Mouse (Mus musculus) gastrocnemius, postnatal 36 days (tissue): ENCODE measurements at regions not wholly inside any gene's neighbourhood (a gene's known extent, or its start where the extent isn't known, plus 50 kb on each side); places are given as distances from the start of the nearest gene placed in this dataset.

Experiments used
- DNase-seq, 2 experiments: peaks; one replicate each; pipeline ENCODE4 v3.0.0; 2022
- intact Hi-C: fragments of 180-260 bp; cut with DNase I; formaldehyde crosslinking; loops from one replicate; pipeline ENCODE4 v1.15.1; 2025

DNA sequence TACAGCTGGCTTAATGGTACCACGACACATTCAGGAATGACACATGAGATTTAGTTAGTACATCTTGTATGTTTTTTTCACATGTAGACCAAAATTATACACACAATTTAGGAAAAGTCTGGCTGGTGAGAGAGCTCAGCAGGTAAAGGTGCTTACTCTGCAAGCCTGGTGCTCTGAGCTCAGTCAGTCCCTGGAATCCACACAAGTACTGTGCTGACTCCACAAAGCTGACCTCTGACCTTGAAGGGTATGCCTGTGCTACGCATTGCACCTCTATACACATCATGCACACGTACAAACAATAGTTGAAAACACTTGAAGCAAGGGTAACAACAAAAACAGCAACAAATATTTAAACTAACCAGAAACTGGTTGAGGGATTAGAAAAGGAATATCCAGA, 96.5 kb downstream of the Foxb1 start:
- DNase-seq, result no peak
- intact Hi-C loops, result no loop called here

DNA sequence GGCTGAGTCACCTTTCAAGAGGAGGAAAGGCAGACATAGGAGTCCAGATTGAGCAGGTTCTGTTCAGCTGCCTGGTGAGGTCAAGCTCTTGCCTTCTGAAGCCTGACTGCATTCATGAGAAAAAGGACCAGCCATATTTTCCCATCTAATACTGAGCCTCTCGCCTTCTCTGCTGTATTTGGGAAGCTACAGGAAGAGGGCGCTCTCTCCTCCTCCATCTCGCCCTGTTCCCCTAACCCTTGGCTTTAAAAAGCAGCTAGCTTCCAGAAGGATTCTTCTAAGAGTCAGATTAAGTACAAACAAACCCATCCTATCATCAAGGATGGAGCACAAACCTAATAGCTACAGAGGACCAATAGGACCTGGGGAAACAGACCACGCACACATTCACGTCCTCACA, 98.3 kb downstream of the Foxb1 start:
- intact Hi-C loops, result no loop called here
- no peak for DNase-seq

DNA sequence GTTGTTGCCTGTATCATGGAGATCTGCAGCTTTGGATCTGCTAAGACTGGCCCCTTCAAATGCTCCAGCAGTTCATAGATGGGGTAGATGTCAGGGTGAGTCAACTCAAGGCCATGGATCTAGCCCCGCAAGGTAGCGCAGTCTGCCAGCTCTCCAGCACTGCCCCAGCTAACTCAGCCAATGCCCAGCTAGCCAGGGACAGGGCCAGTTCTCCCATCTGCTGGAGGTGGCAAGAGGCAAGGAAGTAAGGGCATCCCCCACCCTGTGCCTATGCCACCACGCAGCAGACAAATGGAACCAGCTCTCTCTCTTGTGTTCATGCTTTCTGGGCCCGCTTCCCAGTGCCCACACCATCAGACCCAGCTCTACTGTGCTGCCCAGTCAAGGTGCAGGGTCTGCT, 102.5 kb downstream of the Foxb1 start:
- intact Hi-C loops, result no loop called here
- no peak for DNase-seq

DNA sequence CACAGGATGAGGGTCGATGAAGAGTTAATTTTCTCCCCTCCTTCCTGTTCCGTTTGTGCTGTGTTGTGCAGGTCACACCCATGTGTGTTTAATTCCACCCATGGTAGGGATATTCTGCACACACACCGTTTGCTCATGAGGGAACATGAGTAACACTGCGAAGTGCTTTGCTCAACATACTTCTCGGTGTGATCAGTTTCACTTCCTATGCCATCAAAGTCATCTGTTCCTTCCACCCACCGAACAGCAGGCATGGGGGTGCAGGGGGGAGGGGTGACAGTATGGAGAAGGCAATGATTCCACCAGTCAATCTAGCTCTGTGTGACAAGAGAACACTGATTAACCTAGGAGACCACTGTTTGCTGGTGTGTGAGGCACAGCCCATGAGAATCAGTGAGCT, 104.7 kb downstream of the Foxb1 start:
- DNase-seq, result no peak
- intact Hi-C loops, result no loop called here

DNA sequence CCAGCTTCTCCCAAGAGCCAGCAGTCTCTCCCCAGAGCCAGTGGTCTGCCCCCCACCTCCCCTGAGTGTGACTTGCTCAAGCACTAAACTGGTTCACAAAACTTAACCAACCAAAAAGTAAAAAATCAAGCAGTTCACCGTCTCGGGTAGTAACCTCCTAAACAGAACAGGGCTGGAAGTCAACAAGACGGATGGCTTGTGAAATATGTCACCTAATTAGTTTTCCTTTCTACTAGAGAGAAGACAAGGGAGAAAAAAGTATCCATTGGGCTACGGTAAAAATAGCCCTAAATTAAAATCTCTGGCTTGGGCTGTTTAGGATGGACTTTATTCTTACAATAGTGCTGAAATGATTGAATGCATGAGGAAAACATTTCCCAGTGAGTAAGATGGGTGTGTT, 108.6 kb downstream of the Foxb1 start:
- DNase-seq, result no peak
- intact Hi-C loops, result no loop called here

DNA sequence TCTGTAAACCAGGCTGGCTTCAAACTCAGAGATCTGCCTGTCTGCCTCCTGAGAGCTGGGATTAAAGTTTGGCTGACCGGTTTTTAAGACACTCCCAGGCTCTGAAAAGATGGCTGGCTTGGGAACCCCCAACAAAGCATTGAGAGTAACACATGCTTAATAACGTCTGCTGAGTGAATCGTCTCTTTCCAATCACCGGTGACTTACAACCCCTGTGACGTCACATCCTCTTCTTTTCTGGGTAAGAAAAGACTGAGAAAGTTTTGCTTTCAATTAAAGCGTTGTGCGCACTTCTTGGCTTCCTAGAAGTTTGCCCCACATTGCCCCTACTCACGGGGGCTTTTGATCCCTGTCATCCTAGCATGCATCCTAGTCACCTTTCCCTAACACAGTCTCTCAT, 109.1 kb downstream of the Foxb1 start:
- no peak for DNase-seq
- intact Hi-C loops, result no loop called here

DNA sequence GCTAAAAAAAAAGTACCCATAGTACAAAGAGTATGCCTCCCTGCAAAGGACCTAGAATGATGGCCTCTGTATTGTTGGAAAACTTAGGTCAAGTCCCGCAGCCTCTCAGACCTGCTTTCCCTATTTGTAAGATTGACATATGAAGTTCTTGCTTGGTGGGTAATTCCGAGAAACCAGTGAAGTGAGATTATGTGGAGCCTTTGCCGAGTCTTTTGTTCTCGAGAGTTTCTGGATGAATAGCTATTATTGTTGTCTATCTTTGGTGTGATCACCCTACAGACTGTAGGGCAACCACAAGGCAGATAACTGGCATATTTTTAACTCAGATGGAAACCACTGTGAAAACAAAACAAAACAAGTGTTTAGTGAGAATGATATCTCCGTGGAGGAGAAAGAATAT, 118.1 kb downstream of the Foxb1 start:
- intact Hi-C loops, result no loop called here
- DNase-seq, result no peak

DNA sequence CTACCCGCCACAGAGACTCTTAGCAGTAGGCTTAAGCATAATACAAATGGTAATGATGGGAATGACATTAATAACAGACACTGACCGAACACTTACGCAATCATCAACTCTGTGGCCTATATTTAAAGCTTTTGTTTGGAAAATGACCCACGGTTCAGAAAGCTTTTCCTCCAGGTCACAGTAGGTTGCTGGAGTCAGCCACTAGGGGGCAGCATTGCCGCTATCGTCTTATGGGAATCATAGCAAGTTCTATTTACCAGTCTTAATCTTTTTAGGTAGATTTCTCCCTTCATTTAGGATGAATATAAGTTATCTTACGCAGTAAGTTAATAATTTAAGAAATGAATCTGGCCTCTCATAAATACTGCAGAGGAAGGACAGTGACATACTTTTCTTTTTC, 137.4 kb downstream of the Foxb1 start:
- DNase-seq, result peak; percentile 38 to 55
- intact Hi-C loops, result no loop called here

DNA sequence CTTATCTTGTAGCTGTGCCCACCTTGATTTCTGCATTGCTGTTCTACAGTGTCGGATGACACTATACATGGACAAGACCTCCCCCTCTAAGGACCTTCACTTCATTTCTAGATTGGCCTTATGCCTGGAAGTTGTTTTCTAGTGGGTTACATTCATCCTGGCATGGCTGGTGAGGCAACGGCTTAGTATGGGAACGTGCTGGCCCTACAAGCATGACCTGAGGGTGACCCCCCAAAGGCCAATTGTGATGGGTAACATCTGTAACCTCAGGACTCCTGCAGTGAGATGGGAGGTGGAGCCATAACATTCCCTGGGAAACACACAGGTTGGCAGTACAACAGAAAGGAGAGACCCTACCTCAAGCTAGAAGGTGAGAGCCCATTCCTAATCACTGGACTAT, 139.7 kb downstream of the Foxb1 start:
- no peak for DNase-seq
- intact Hi-C loops, result no loop called here

DNA sequence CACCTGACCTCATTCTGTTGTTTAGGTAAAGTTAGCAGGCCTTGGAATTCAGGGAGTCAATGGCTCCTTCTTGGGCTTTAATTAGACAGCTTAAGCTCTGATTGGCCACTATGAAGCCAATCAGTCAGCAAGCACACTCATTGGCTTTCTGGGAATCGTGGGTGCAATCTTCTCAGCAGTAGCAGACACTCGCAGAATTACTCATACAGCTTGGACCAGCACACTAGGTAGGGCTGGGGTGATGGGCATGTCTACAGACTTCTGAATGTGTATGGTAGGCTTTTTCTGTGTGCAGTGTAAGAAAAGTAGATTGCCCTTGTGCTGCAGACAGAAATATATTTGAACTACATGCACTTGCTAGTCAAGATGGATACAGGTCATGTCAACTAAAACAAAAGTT, 143.4 kb downstream of the Foxb1 start:
- intact Hi-C loops, result no loop called here
- no peak for DNase-seq

DNA sequence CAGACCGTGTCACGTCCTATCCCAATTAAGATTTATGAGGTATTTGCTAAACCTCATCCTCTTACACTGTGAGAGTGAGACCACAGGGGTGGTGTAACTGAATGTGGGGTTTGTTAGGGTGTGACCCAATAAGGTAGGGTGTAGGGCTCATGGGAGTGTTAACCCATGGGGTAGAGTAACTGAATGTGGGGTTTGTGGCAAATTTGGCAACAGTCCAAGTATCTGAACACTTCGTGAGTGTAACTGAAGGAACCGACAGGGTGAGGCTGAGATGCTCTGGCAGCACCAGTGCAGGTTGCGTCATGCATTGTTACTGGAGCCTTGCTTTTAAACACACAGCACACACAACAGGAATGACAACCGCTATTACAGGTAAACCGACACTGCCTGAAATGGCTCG, 144.1 kb downstream of the Anxa2 start:
- DNase-seq, result no peak
- intact Hi-C loops, result no loop called here

DNA sequence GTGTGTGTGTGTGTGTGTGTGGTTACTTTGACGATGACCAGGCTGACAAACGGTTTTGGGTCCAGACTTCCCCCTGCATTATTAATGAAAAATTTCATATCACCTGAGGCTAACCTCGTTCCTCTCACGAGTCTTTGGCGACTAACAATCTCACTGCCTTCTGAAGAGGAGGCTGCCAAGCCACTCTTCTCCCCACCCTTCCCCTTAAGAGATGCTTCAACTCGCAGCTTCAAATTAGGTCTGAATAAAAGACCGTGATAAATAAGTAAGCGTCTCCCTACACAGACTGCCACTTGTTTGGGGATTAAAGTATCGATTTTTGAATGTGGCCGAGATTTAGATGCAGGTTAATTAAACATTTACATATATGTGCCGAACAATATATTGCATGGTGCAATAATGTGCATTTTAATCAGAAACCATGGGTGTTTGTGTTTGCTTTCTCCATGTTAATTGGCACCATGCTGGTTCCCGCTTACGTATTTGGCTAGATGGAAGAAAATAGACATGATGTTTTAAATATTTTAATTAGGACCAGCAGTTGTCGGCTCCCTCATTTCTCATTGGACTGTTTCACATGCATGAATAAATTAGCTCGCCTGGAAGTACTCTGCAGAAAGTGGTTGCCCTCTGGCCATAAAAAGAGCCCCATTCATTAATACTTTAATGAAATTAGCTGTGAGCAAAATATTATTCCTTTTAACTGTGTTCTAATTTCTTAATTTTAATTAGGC, 139.1 kb downstream of the Anxa2 start:
- DNase-seq, result no peak
- intact Hi-C loops, result no loop called here

DNA sequence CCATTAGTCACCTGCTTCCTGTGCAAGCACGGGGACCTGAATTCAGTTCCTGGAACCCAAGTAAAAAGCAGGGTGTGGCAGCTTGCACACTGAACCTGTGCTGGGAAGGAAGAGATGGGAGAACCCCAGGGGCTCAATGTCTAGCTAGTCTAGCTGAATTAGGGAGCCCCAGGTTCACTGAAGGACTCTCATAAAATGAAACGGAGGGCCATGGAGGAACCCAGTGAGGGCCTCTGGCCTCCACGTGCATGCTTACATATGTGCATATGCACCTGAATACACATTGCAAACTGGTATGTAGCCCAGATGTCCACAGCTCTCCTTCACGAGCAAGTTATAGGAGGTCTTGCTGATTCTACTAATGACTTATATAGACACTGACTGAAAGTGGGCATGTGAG, 135.4 kb downstream of the Anxa2 start:
- intact Hi-C loops, result no loop called here
- no peak for DNase-seq

DNA sequence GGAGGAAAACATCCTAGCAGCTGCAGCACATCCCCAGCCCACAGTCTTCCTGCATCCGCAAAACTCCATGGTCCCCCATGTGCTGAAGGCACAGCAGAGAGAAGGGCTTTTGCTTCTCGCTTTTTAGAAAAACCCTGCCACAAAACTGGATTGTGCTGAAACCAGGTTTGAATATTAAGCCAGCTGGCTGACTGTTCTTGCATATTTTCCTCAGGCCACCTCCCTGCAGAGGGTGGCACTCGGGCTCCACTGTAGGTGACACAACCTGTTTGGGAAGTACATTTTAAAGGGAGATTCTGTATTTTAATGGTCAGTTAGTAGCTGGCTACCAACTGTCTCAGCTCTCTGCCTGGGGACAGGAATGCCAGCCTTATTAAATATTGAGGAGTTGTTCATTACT, 133.7 kb downstream of the Anxa2 start:
- no peak for DNase-seq

DNA sequence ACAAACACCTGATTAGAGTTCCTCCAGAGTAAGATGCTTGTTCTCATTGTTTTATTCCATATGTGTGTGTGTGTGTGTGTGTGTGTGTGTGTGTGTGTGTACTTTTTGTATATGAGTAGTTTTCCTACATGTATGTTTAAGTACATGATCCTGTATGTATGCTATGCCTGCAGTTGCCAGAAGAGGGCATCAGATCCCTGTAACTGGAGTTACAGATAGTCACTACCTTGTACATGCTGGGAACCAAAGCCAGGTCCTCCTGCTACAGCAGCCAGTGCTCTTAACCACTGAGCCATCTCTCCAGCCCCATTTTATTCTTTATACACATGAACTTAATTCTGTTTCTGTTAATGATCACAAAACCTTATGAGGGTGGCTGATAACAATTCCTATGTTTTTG, 127.8 kb downstream of the Anxa2 start:
- DNase-seq, result no peak
- intact Hi-C loops, result no loop called here

More for the DNA sequence above, 133.7 kb downstream of the Anxa2 start:
- intact Hi-C loops, result no loop called here

DNA sequence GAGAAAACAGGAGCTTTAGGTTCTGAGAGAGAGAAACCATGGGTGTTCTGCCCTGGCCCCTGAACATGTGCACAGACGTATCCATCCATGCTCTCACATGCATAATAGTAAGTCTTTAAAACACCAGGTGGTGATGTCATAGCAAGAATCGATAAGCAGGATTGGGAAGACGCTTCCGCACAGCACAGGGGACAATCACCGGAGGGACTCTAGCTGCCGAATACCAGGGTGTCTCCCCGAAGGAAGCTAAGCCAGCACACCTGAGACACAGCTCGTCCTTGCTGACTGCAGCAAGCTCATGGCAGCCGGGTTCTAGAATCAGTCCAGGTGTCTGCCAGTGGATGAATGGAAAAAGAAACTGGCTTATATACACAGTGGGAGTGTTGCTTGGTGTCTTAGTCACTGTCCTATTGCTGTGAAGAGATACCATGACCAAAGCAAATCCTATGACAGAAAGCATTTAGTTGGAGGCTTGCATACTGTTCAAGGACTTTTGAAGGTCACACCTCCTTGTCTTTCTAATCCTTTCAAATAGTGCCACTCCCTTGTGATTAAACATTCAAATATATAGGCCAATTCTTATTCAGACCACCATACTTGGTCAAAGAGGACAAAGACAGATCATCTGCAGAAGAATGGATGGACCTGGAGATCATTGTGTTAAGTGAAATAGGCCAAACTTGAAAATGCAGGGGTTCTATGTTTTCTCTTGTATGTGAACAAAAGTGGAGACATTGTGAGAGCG, 124.4 kb downstream of the Anxa2 start:
- no peak for DNase-seq
- intact Hi-C loops, result no loop called here

DNA sequence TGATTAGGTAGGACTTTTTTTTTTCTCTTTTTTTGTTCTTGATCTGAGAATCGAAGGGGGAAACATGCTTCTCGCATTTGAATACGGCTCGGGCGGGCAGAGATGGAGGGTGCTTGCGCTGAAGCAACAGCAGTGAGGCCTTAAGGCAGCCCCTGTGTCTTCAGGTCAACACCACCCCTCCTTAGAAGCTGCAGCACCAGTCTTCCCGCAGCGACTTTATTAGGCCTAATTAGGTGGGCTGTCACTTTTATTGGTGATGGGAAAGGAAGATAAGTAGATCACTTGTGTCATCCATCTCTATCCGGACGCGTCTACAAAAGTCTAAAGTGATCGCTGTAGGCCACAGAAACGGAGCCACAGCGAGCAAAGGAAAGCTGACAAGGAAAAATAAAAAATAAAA, 122.0 kb downstream of the Anxa2 start:
- intact Hi-C loops, result no loop called here
- no peak for DNase-seq

DNA sequence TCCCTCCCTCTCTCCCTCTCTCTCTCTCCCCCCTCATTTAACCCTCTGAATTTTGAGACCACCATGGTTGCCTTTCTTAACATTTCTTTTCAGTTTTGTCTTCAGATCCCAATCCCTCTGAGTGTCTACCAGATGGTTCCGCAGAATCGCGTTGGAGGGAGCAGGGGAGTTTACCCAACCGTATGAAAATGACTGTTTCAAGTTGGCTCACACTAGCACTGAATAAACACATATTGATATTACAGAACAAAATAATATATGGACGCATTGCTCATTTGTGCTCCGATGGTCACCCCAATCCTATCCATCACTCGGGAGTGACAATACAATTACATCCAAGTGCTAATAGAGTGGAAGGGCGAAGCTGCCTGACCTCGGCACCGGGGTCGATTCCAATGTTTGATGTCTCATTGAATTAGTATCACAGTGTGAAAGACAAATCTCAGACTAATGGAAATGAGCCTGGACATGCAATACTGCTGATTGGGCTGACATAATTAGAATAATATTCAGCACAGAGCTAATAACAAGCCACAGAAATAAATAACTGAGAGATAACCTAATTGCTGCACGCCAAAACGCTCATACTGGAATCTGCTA, 115.3 kb downstream of the Anxa2 start:
- DNase-seq, result no peak
- intact Hi-C loops, result no loop called here

DNA sequence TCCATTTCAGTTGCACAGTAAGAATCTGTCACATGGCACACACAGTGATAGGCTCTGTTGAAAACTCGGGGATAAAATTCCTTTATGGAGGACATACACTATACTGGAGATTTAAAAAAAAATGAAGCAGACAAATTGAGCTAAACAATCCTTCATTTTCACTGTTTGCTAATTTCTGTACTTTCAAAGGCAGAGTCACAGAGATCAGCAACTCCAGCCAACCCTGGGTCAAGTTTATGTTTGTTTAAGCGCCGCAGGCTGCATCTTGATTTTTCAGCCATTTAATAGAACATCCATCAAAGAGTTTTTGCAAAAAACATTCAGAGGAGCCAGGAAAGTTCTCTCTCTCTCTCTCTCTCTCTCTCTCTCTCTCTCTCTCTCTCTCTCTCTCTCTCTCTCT, 114.8 kb downstream of the Anxa2 start:
- no peak for DNase-seq
- intact Hi-C loops, result no loop called here

DNA sequence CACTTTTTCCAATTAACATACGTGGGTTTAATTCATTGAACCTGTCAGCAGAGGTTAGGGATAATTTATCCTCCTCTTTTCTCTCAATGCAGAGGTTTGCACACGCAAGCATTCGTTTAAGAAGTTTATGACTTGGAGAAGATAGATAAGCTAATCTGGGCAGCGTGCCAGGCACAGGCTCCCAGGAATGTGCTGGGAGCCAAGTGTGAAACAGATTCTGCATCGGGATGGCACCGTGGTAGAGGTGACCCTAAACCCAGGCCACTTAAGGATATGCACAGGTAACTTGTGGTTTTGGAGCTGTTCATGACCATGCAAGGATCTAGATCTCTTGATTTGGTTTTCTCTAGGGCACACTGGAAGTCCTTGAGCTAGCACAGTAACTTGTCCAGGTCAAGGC, 113.6 kb downstream of the Anxa2 start:
- no peak for DNase-seq
- intact Hi-C loops, result no loop called here

DNA sequence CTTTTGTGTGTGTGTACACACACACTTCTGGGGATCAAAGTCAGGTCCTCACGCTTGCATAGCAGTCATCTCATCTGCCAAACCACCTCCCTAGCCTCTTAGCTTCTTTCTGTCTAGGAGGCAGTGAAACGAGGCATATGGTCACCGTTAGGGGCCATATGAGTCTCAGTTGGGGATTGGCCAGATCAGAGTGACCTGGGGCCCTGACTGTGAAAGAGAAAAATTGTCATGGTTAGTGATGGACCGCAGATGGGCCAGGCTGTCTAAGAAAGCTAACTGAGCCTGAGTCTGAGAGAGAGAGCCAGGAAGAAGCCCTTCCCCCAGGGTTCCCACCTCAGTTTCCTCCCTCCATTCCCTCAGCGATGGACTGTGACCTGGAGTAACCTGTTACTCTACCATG, 89.8 kb downstream of the Anxa2 start:
- intact Hi-C loops, result no loop called here

More for the DNA sequence above, 89.8 kb downstream of the Anxa2 start:
- DNase-seq, result no peak
